Mouse (Mus musculus) C2C12 (cell line): ENCODE results near the gene Nbr1.

Experiments used
- CTCF ChIP-seq: IDR thresholded peaks from one replicate; pipeline ENCODE4 v1.5.1; 2011; ENCODE audit not compliant: control insufficient read depth, insufficient read depth, insufficient read length
- FOSL1 ChIP-seq: IDR thresholded peaks from one replicate; pipeline ENCODE4 v1.8.0; 2011; ENCODE audit warnings: mild to moderate bottlenecking, low read length; ENCODE audit not compliant: poor library complexity, insufficient read depth, severe bottlenecking

- TF ChIP-seq CTCF (no peak), FOSL1 (no peak)
Measured at GRCm38 (mm10) chr11:101618596-101618995, 66.6 kb downstream of the Nbr1 start.
